Mouse (Mus musculus) left cerebral cortex, adult 18-20 months (tissue): ENCODE data around the gene Maz. TPM values are rescaled to one million over a fixed set of nuclear protein-coding genes. Genes with fewer than 3 reads are reported as not detected.

Experiments
- DNase-seq, 2 experiments: peaks; one replicate each; pipeline ENCODE4 v3.0.0; 2021 to 2022; ENCODE audit warnings: low spot score in 2 of 2, mixed read lengths in 1 of 2
- total RNA-seq, 2 experiments: library from RNA; stranded (reverse); gene quantifications; 2 replicates each; pipeline ENCODE4 v1.2.3; 2021

Gene Maz
- total RNA-seq, 2 experiments from 2014 or later = 205 to 207 TPM

GRCm38 (mm10) chr7:127008239-127009019 is 18.4 kb downstream of the Maz start:
- peak; percentile 83 to 84 for DNase-seq

DNA sequence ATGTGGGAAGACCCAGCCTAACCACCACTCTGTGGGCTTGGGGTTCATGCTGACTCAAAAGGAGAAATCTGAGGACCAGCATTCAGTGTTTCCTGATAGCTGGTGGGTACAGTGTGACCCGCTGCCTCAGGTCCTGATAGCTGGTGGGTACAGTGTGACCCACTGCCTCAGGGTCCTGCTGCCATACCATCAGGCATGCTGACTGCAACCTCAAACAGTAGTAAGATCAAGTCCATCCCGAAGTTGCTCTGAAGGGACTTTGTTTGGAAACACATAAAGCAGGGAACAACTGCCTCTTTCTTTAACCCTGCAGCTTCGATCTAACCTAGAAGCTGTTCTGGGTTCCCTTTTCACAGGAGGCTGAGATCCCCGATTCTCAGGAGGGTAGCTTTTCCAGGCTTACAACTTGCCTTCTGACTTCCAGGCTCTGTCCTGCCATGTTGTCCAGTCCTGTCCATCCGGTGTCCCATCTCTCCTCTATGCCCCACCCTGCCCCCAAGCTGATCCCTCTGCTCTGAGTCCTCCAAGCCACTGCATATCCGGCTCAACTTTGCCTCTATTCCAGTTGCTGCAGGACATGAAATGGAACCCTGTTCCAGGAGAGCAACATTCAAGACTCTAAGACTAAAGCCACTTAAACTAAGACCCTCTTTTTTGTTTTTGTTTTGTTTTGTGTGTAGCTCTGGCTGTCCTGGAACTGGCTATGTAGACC is 19.4 kb downstream of the Maz start:
- no peak for DNase-seq

DNA sequence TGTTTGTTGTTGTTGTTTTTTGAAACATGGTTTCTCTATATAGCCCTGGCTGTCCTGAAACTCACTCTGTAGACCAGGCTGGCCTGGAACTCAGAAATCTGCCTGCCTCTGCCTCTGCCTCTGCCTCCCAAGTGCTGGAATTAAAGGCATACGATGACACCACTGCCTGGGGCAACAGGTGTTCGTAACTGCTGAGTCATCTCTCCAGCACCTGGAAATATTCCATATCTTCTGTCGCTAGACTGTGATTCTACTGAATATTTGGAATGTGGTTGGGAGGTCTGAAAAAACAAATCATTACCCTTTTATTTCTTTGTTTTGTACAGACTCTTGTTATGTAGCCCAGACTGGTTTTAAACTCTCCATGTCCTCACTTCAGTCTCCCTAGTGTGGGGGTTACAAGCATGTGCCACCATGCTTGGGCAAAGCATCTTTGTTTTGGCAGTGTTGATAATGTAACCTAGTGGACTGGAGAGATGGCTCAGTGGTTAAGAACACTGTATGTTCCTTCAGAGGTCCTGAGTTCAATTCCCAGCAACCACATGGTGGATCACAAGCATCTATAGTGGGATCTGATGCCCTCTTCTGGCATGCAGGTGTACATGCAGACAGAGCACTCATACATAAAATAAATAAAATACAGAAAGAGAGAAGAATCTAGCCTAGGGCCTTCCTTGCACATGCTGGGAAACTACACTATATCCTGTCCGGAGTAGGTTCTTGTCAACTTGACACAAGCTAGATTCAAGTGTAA is 22.5 kb downstream of the Maz start:
- DNase-seq = no peak

- DNase-seq = no peak
Measured at GRCm38 (mm10) chr7:127003620-127004019, 23.2 kb downstream of the Maz start.

DNA sequence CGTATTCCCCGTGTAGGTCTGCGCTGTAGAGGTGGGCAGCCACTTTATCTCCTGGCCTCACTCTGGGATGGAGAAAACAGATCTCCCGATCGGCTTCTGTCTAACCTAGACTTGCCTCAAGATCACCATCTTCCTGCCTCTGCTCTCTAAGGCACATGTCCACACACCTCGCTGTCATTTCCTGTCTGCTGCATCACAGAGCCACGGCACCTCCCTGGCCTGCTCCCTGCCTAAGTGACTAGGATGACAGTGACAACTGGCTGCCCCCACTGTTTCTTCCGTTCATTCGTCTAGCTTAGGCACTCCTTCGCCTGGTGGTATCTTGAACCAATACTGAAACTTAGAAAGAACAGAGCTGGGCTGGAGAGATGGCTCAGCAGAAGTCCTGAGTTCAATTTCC is 27.3 kb downstream of the Maz start:
- DNase-seq = no peak

GRCm38 (mm10) chr7:126996449-126996848 is 30.4 kb downstream of the Maz start:
- no peak for DNase-seq

DNA sequence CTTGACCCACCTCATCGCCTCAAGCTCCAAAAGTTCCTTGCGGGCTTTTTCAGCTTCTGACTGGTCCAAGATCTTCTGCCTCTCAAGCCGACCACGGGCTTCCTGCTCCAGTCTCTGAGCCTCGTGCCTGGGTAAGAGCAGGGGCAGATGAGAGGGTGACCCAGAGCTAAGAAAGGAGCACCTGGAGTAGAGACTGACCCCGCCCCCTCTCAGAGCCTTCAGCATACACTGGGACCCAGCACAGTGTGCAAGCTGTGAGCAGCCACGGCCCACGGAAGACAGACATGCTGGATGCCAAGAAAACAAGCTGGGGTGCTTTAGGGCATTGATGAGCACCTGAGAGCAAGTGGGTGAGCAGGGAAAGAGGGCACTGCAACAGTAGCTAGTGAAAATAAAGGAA is 38.0 kb downstream of the Maz start:
- no peak for DNase-seq

GRCm38 (mm10) chr7:126986319-126986718 is 40.5 kb downstream of the Maz start:
- DNase-seq = peak; percentile 42 to 43

- DNase-seq = peak; percentile 58 to 72
Measured at GRCm38 (mm10) chr7:126984667-126985444, 42.0 kb downstream of the Maz start.

GRCm38 (mm10) chr7:126983113-126983512 is 43.7 kb downstream of the Maz start:
- DNase-seq = no peak

GRCm38 (mm10) chr7:126982054-126982453 is 44.8 kb downstream of the Maz start:
- DNase-seq = no peak

- no peak for DNase-seq
Measured at GRCm38 (mm10) chr7:126981601-126982000, 45.2 kb downstream of the Maz start.

DNA sequence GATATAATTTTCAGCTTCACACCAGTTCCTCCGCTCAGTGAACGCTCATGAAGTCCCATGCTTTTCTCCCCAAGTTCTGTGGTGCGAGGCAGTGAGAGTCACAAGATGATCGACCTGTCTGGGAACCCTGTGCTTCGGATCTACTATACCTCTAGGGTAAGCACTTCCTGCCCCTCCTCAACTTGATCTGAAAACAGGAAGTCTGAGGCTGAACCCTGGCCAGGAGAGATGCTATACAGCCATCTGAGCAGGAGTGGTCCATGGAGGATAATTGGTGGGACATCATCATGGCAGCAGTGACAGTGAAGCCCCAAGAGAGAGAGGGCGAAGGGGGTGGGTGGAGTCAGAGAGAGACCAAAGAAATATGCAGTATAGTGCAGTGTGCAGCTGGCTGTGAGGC is 48.0 kb downstream of the Maz start:
- no peak for DNase-seq

DNA sequence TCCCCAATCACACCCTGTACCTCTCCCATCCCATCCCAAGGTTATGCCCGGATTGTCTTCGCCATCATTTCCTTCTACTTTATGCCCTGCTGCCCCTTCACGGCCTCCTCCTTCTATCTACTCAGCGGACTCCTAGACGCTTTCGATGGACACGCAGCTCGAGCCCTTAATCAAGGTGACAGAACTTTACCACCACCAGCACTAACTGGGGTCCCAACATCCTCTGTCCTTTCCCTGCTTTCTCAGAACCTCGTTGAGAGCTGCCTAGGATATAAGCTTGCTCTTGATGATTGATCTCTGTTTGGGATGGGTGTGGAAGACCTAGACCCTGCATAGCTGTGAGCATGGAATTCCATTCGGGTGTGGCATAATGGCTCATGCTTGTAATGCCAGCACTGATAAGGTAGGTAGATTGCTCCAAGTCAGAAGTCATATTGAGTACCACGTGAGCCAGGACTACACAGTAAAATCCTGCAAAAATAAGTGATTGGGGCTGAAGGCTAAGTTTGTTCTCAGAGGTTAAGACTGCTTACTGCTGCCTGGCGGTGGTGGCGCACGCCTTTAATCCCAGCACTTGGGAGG is 49.9 kb downstream of the Maz start:
- DNase-seq = no peak

DNA sequence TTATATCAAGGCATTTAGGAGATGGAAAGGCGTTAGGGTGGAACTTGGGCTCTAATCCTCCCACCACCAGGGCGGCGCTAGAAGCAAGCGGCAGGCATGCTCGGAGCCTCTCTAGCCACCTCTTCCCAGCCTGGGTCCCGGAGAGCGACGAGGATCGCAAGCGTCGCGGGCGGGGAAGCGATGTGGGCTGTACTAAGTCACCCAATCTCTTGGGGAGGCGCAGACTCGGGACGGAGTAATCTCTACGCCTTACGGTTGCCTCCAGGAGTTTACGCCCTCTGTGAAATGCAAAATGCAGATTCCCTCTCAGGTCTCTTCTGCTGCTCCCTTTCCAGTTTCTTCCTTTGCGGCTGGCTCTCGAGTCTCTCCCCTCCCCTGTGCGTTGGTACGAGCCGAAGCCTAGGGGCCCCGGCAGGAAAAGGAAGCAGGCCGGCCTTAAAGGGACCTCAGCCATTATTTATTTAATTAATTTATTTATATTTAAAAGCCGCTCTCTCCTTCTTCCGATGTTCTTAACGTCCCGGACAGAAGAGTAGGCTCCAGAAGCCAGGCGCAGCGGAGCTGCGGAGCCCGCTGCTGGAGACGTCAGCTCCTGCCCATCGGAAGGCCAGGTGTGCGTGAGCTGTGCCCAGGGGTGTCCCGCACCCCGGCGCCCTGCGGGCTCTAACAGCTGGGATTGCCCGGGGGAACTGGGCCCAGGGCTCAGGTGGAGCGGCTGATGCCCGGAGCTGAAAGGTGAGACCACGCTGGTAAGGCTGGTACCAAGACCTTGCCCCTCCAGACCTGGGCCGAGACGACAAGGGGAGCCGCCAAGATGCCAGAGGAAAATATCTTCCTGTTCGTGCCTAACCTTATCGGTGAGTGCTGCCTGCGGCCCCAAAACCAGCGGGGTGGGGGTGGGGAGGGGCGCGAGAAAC is 50.6 kb downstream of the Maz start, which contains the start of gene Cdiptos:
Gene Cdiptos, minus strand, starts transcription at position 149 of the 917 bp plus-strand sequence.
- DNase-seq = peak; percentile 97 to 98

- DNase-seq = no peak
Measured at GRCm38 (mm10) chr7:126975893-126975949, 51.1 kb downstream of the Maz start, which contains the start of gene Cdipt. Cdipt (plus strand) TSS chr7:126975914.

- no peak for DNase-seq
Measured at GRCm38 (mm10) chr7:126975493-126975892, 51.3 kb downstream of the Maz start.
